Mouse (Mus musculus): ENCODE data around the gene Olfr1415. TPM values are rescaled to one million over a fixed set of nuclear protein-coding genes. Genes with fewer than 3 reads are reported as not detected.

The Olfr1415 gene
- polyA plus RNA-seq, 1 experiment from 2014 or later = not detected

- peaks cover 3% of the 10 kb centered on the region; the same call in 1 of the 2 replicates for H3K36me3 ChIP-seq (ENCODE audit: control insufficient read depth, insufficient read depth, low read length)
- no peak overlapping the region for H3K4me3 ChIP-seq (ENCODE audit: low read depth, low read length)
- H3K4me2 ChIP-seq (ENCODE audit: low read depth, low read length, severe bottlenecking) = no peak overlapping the region
- ATAC-seq (replicated peaks; ENCODE audit: low FRiP score) (no peak), DNase-seq (ENCODE audit: low spot score) (no peak)
- WGBS = 66% methylated on average over 6 of the region's 6 CpGs
- no peaks in the 10 kb centered on the region for H3K9me3 ChIP-seq (ENCODE audit: control insufficient read depth, low read length)
- no peak overlapping the region for H3K9ac ChIP-seq (ENCODE audit: low read length)
- H3K4me1 ChIP-seq (replicated peaks; ENCODE audit: control insufficient read depth, insufficient read depth, low read length) = no peaks in the 10 kb centered on the region; the same call in 1 of the 2 replicates
- no peak overlapping the region for H3K27ac ChIP-seq (ENCODE audit: low read depth, low read length)
- no peaks in the 10 kb centered on the region for H3K27me3 ChIP-seq (ENCODE audit: control insufficient read depth, insufficient read depth, low read length)
Measured at GRCm38 (mm10) chr1:92441453-92442063, 54.3 kb downstream of the Olfr1415 start.

DNA sequence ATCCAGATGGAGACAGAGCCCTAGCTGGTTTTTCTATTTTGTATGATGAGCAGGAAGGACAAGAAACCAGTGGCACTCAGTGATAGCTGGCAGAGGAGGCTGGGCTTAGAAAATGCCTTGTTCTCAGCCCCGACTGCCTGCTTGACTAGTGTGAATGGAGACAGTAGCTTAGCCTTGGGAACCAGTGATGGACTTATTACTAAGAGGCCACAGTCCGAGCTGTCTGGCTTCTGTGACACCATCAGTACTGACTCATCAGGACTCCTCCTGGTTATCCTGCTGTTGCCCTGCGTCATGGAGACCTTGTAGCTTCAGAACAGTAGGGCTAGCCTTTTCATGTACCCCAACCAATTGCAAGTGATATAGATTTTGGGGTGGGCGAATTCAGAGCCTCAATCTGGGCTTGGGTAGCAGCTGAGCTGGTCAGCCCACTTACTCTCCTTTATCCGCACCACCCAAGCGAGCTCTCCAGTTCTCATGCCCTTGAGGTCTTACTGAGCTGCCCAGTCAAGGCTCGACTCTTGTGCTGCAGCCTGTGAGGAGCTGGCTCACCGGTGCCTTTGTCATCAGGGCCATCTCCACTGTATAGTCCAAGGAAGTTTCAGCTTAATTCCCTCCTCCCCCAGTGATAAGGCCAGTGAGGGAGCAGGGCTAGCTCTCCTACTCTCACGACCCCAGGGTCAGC is 55.7 kb downstream of the Olfr1415 start:
- H3K27ac ChIP-seq (ENCODE audit: low read depth, low read length) = no peak overlapping the region
- H3K36me3 ChIP-seq (ENCODE audit: control insufficient read depth, insufficient read depth, low read length) = peaks cover 3% of the 10 kb centered on the region; the same call in 1 of the 2 replicates
- no peak overlapping the region for H3K4me3 ChIP-seq (ENCODE audit: low read depth, low read length)
- WGBS = 92% methylated on average over 9 of the region's 9 CpGs
- no peaks in the 10 kb centered on the region for H3K27me3 ChIP-seq (ENCODE audit: control insufficient read depth, insufficient read depth, low read length)
- DNase-seq (ENCODE audit: low spot score) (no peak), ATAC-seq (replicated peaks; ENCODE audit: low FRiP score) (no peak)
- no peaks in the 10 kb centered on the region; the same call in 1 of the 2 replicates for H3K4me1 ChIP-seq (replicated peaks; ENCODE audit: control insufficient read depth, insufficient read depth, low read length)
- no peak overlapping the region for H3K9ac ChIP-seq (ENCODE audit: low read length)
- H3K4me2 ChIP-seq (ENCODE audit: low read depth, low read length, severe bottlenecking) = no peak overlapping the region
- no peaks in the 10 kb centered on the region for H3K9me3 ChIP-seq (ENCODE audit: control insufficient read depth, low read length)

Small RNA genes within 50 kb of the gene (microRNA-seq; reads per million reads assigned to microRNA genes)
- 3.4 reads per million for gene Mir6900 (ENCODE audit: insufficient number of aligned reads)

Other genes starting within 250 kb of the Olfr1415 start
- 262 and 271 TPM in 2 replicates for gene Ndufa10, start 22.2 kb downstream of the Olfr1415 start, polyA plus RNA-seq (2014; fragmentation: Nextera tagmentation; extraction: Ambion mirVana)
- gene Olfr1416, start 11.0 kb downstream of the Olfr1415 start, polyA plus RNA-seq (2014; fragmentation: Nextera tagmentation; extraction: Ambion mirVana) = not detected in 2 replicates
- not detected in 2 replicates for gene Olfr1414, start 22.6 kb upstream of the Olfr1415 start, polyA plus RNA-seq (2014; fragmentation: Nextera tagmentation; extraction: Ambion mirVana)
- not detected in 2 replicates for gene Olfr1413, start 75.2 kb upstream of the Olfr1415 start, polyA plus RNA-seq (2014; fragmentation: Nextera tagmentation; extraction: Ambion mirVana)
- not detected in 2 replicates for gene Olfr1412, start 89.7 kb upstream of the Olfr1415 start, polyA plus RNA-seq (2014; fragmentation: Nextera tagmentation; extraction: Ambion mirVana)
- gene Olfr1411, start 98.3 kb upstream of the Olfr1415 start, polyA plus RNA-seq (2014; fragmentation: Nextera tagmentation; extraction: Ambion mirVana) = not detected in 2 replicates
- gene Olfr1410, start 109.7 kb upstream of the Olfr1415 start, polyA plus RNA-seq (2014; fragmentation: Nextera tagmentation; extraction: Ambion mirVana) = not detected in 2 replicates
- 0.15 TPM in 1 of 2 replicates, not detected in the other for gene Olfr12, start 121.7 kb upstream of the Olfr1415 start, polyA plus RNA-seq (2014; fragmentation: Nextera tagmentation; extraction: Ambion mirVana)
- gene Cops9, start 145.9 kb upstream of the Olfr1415 start, polyA plus RNA-seq (2014; fragmentation: Nextera tagmentation; extraction: Ambion mirVana) = 346 and 366 TPM in 2 replicates
- gene Otos, start 152.7 kb upstream of the Olfr1415 start, polyA plus RNA-seq (2014; fragmentation: Nextera tagmentation; extraction: Ambion mirVana) = not detected in 2 replicates